Mouse (Mus musculus) intestine, embryonic 15.5 days (tissue): ENCODE data around the gene Uqcc2. TPM values are rescaled to one million over a fixed set of nuclear protein-coding genes. Genes with fewer than 3 reads are reported as not detected.

ENCODE experiments used
- ATAC-seq: fragments of 200-750 bp; cut with Nextera tagmentation; 2 replicates; pipeline ENCODE4 v1.8.0; 2017; ENCODE audit warnings: moderate TSS enrichment, moderate library complexity
- H3K27ac ChIP-seq: fragments of 300-500 bp; sonication (generic); 2 replicates; pipeline ENCODE4 v1.5.1; 2015; ENCODE audit warnings: mild to moderate bottlenecking, inconsistent platforms
- H3K27me3 ChIP-seq: fragments of 300-500 bp; sonication (generic); replicated peaks from 2 replicates; pipeline ENCODE4 v1.6.1; 2015; ENCODE audit warnings: inconsistent platforms
- H3K36me3 ChIP-seq: fragments of 300-500 bp; sonication (generic); 2 replicates; pipeline ENCODE4 v1.6.1; 2015; ENCODE audit warnings: inconsistent platforms
- H3K4me1 ChIP-seq: fragments of 300-500 bp; sonication (generic); replicated peaks from 2 replicates; pipeline ENCODE4 v1.6.1; 2015; ENCODE audit warnings: inconsistent platforms
- H3K4me2 ChIP-seq: fragments of 300-500 bp; sonication (generic); replicated peaks from 2 replicates; pipeline ENCODE4 v1.6.1; 2015; ENCODE audit warnings: mild to moderate bottlenecking, inconsistent platforms
- H3K4me3 ChIP-seq: fragments of 300-500 bp; sonication (generic); replicated peaks from 2 replicates; pipeline ENCODE4 v1.5.1; 2015; ENCODE audit warnings: inconsistent platforms
- H3K9ac ChIP-seq: fragments of 300-500 bp; sonication (generic); 2 replicates; pipeline ENCODE4 v1.6.1; 2015; ENCODE audit warnings: inconsistent platforms
- H3K9me3 ChIP-seq: fragments of 300-500 bp; sonication (generic); 2 replicates; pipeline ENCODE4 v1.6.1; 2016; ENCODE audit warnings: inconsistent platforms
- WGBS: fragments of 180-500 bp; shearing (Covaris S2); methylation state at CpG from one replicate; pipeline ENCODE4 v1.1.7; 2015; 5-methylcytosine and 5-hydroxymethylcytosine counted together
- polyA plus RNA-seq: library from polyadenylated mRNA; unstranded; fragments of >200 nt; fragmentation: Nextera tagmentation; extraction: Ambion mirVana; gene quantifications from 2 replicates; pipeline ENCODE4 v1.2.1, GENCODE M21; 2015

Uqcc2 gene
- polyA plus RNA-seq, 1 experiment from 2014 or later, result 266 TPM

GRCm38 (mm10) chr17:27169952-27170695, 36.4 kb upstream of the Uqcc2 start:
- H3K27me3 ChIP-seq, result no peaks in the 10 kb centered on the region
- 79% methylated on average over 11 of the region's 11 CpGs for WGBS
- peaks cover 5% of the 10 kb centered on the region for H3K4me1 ChIP-seq
- no peak overlapping the region for H3K9ac ChIP-seq
- H3K9me3 ChIP-seq, result no peaks in the 10 kb centered on the region
- no peaks in the 10 kb centered on the region for H3K36me3 ChIP-seq
- no peak overlapping the region for H3K4me2 ChIP-seq
- ATAC-seq, result no peak
- no peak overlapping the region for H3K27ac ChIP-seq
- no peak overlapping the region for H3K4me3 ChIP-seq

- no peak overlapping the region for H3K27ac ChIP-seq
- 89% methylated on average over 4 of the region's 4 CpGs for WGBS
- no peak for ATAC-seq
Observed at GRCm38 (mm10) chr17:27168569-27168968, 34.9 kb upstream of the Uqcc2 start.

GRCm38 (mm10) chr17:27167545-27167944, 33.8 kb upstream of the Uqcc2 start, which contains the start of gene Ip6k3:
Ip6k3 (minus strand) TSS chr17:27167795.
- H3K4me3 ChIP-seq, result no peak within 1 kb of the TSS
- no peak within 1 kb of the TSS for H3K27ac ChIP-seq
- H3K27me3 ChIP-seq, result no peaks in the 10 kb centered on the region
- no peaks in the 10 kb centered on the region for H3K9me3 ChIP-seq
- ATAC-seq, result no peak
- 48% methylated on average over 4 of the region's 4 CpGs for WGBS
- peaks cover 4% of the 10 kb centered on the region; the same call in 1 of the 2 replicates for H3K4me1 ChIP-seq
- no peak within 1 kb of the TSS for H3K9ac ChIP-seq
- no peaks in the 10 kb centered on the region for H3K36me3 ChIP-seq
- no peak within 1 kb of the TSS for H3K4me2 ChIP-seq

More at GRCm38 (mm10) chr17:27168569-27168968, 34.9 kb upstream of the Uqcc2 start:
- H3K4me2 ChIP-seq, result no peak overlapping the region
- no peaks in the 10 kb centered on the region for H3K9me3 ChIP-seq
- H3K4me3 ChIP-seq, result no peak overlapping the region
- no peaks in the 10 kb centered on the region for H3K36me3 ChIP-seq
- H3K27me3 ChIP-seq, result no peaks in the 10 kb centered on the region
- no peak overlapping the region for H3K9ac ChIP-seq
- H3K4me1 ChIP-seq, result peaks cover 4% of the 10 kb centered on the region; the same call in 1 of the 2 replicates

GRCm38 (mm10) chr17:27166901-27167300, 33.2 kb upstream of the Uqcc2 start:
- Histone ChIP-seq H3K36me3 (no peaks in the 10 kb centered on the region), H3K9me3 (no peaks in the 10 kb centered on the region), H3K4me2 (no peak overlapping the region), H3K4me1 (peaks cover 4% of the 10 kb centered on the region; the same call in 1 of the 2 replicates), H3K4me3 (no peak overlapping the region), H3K27ac (no peak overlapping the region), H3K9ac (no peak overlapping the region), H3K27me3 (no peaks in the 10 kb centered on the region)
- WGBS, result 68% methylated on average over 6 of the region's 6 CpGs
- ATAC-seq, result no peak

- H3K36me3 ChIP-seq, result no peaks in the 10 kb centered on the region
- ATAC-seq, result 0 out of 2 replicates have a peak, but pooled peaks have one; percentile 23
- no peaks in the 10 kb centered on the region for H3K27me3 ChIP-seq
- H3K9me3 ChIP-seq, result no peaks in the 10 kb centered on the region
- H3K9ac ChIP-seq, result no peak overlapping the region
- H3K27ac ChIP-seq, result no peak overlapping the region
- no peak overlapping the region for H3K4me3 ChIP-seq
- WGBS, result 31% methylated on average over 8 of the region's 8 CpGs
- H3K4me2 ChIP-seq, result no peak overlapping the region
- H3K4me1 ChIP-seq, result peaks cover 4% of the 10 kb centered on the region; the same call in 1 of the 2 replicates
Observed at GRCm38 (mm10) chr17:27165054-27165773, 31.5 kb upstream of the Uqcc2 start.

- no peak overlapping the region for H3K4me2 ChIP-seq
- H3K9me3 ChIP-seq, result no peaks in the 10 kb centered on the region
- WGBS, result 66% methylated on average over 4 of the region's 4 CpGs
- peaks cover 4% of the 10 kb centered on the region; the same call in 1 of the 2 replicates for H3K4me1 ChIP-seq
- no peak for ATAC-seq
- no peak overlapping the region for H3K4me3 ChIP-seq
- no peak overlapping the region for H3K9ac ChIP-seq
- no peak overlapping the region for H3K27ac ChIP-seq
- no peaks in the 10 kb centered on the region for H3K36me3 ChIP-seq
- no peaks in the 10 kb centered on the region for H3K27me3 ChIP-seq
Observed at GRCm38 (mm10) chr17:27160905-27161304, 27.2 kb upstream of the Uqcc2 start.

- no peak overlapping the region for H3K9ac ChIP-seq
- WGBS, result 70% methylated on average over 7 of the region's 7 CpGs
- no peak overlapping the region for H3K27ac ChIP-seq
- H3K27me3 ChIP-seq, result no peaks in the 10 kb centered on the region
- no peaks in the 10 kb centered on the region for H3K9me3 ChIP-seq
- no peak overlapping the region for H3K4me3 ChIP-seq
- no peaks in the 10 kb centered on the region for H3K36me3 ChIP-seq
- H3K4me1 ChIP-seq, result no peaks in the 10 kb centered on the region
- no peak overlapping the region for H3K4me2 ChIP-seq
- ATAC-seq, result no peak
Observed at GRCm38 (mm10) chr17:27159169-27159568, 25.5 kb upstream of the Uqcc2 start.

- ATAC-seq, result no peak
- WGBS, result 87% methylated on average over 6 of the region's 6 CpGs
- Histone ChIP-seq H3K4me3 (no peak overlapping the region), H3K4me1 (peaks cover 4% of the 10 kb centered on the region; the same call in 1 of the 2 replicates), H3K9ac (no peak overlapping the region), H3K4me2 (no peak overlapping the region), H3K36me3 (no peaks in the 10 kb centered on the region), H3K27ac (no peak overlapping the region), H3K9me3 (no peaks in the 10 kb centered on the region), H3K27me3 (no peaks in the 10 kb centered on the region)
Observed at GRCm38 (mm10) chr17:27158439-27158838, 24.7 kb upstream of the Uqcc2 start.

GRCm38 (mm10) chr17:27155752-27156151, 22.0 kb upstream of the Uqcc2 start:
- H3K4me3 ChIP-seq, result no peak overlapping the region
- no peak overlapping the region for H3K4me2 ChIP-seq
- no peak for ATAC-seq
- H3K27ac ChIP-seq, result no peak overlapping the region
- H3K4me1 ChIP-seq, result peaks cover 6% of the 10 kb centered on the region
- 75% methylated on average over 8 of the region's 8 CpGs for WGBS
- H3K9me3 ChIP-seq, result no peaks in the 10 kb centered on the region
- H3K27me3 ChIP-seq, result no peaks in the 10 kb centered on the region
- no peak overlapping the region for H3K9ac ChIP-seq
- no peaks in the 10 kb centered on the region for H3K36me3 ChIP-seq

- Histone ChIP-seq H3K9ac (no peak overlapping the region), H3K4me3 (no peak overlapping the region), H3K9me3 (no peaks in the 10 kb centered on the region), H3K4me2 (no peak overlapping the region), H3K4me1 (peaks cover 6% of the 10 kb centered on the region), H3K27me3 (no peaks in the 10 kb centered on the region), H3K27ac (no peak overlapping the region), H3K36me3 (no peaks in the 10 kb centered on the region)
- 54% methylated on average over 6 of the region's 6 CpGs for WGBS
- ATAC-seq, result no peak
Observed at GRCm38 (mm10) chr17:27154881-27155280, 21.2 kb upstream of the Uqcc2 start.

- no peak for ATAC-seq
- Histone ChIP-seq H3K27ac (no peak overlapping the region), H3K9me3 (no peaks in the 10 kb centered on the region), H3K4me3 (no peak overlapping the region), H3K27me3 (no peaks in the 10 kb centered on the region), H3K36me3 (no peaks in the 10 kb centered on the region), H3K9ac (no peak overlapping the region), H3K4me1 (peaks cover 6% of the 10 kb centered on the region), H3K4me2 (no peak overlapping the region)
- 85% methylated on average over 14 of the region's 14 CpGs for WGBS
Observed at GRCm38 (mm10) chr17:27154256-27154655, 20.5 kb upstream of the Uqcc2 start.

GRCm38 (mm10) chr17:27153773-27154193, 20.1 kb upstream of the Uqcc2 start:
- Histone ChIP-seq H3K9ac (no peak overlapping the region), H3K27me3 (no peaks in the 10 kb centered on the region), H3K4me3 (no peak overlapping the region), H3K36me3 (no peaks in the 10 kb centered on the region), H3K27ac (no peak overlapping the region), H3K4me2 (no peak overlapping the region), H3K9me3 (no peaks in the 10 kb centered on the region), H3K4me1 (peaks cover 6% of the 10 kb centered on the region)
- WGBS, result 48% methylated on average over 9 of the region's 9 CpGs
- no peak for ATAC-seq
